Mouse (Mus musculus) testis, postnatal 14 days (tissue): ENCODE data around the gene Tmprss13.

Source experiments
- DNase-seq: peaks from one replicate; pipeline ENCODE4 v3.0.0; 2021; ENCODE audit warnings: low spot score

Tmprss13 gene

DNA sequence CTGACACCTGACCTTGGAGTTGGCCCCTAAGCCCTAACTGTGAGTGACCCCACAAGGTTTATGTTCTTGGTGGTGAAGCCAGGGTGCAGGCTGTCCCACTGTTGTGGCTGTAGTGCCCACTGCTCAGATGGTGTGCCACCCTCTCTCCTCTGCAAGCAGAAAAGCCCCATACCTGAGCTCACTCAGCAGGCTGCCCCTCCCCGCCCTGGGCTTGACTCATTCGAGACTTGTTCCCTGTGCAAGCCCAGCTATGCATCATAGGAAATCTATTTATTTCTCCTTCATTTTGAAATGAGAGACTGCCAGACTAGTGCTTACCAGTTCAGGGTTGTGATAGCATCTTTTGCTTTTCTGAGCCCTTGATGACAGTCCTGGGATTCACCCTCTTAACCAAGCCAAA lies 18.5 kb downstream of the Tmprss13 start:
- DNase-seq = no peak

DNA sequence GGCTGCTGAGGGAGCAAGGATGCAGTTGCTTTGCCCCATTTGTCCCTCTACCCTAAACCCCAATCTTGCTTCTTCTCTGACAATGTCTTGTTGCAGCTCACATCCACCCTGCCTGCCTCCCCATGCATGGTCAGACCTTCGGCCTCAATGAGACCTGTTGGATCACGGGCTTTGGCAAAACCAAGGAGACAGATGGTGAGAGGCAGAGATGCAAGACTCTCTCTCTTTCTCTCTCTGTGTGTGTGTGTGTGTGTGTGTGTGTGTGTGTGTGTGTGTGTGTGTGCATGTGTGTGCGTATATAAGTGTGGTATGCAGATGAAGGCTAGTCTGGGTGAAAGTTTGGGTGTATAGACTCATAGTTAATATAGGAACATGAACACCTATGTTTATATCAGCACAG lies 24.2 kb downstream of the Tmprss13 start:
- no peak for DNase-seq

DNA sequence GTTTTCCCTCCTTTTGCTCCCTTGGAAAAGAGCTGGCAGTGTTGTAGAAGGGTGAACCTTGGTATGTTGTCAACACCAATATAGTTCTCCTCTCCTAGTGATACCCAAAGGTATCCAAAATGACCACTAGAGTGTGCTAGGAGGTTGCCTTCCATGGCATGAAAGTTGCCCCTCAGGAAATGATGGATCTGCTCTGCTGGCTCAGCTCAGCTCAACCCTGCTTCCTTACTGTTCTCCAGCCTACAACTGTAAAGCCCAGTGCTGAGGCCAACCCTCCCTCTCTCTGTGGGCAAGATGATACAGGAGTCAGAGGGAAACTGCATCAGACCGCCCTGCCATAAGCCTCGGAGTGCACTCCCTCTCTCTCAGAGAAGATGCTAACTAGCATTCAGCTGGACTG lies 26.6 kb downstream of the Tmprss13 start:
- DNase-seq = peak; percentile 28

DNA sequence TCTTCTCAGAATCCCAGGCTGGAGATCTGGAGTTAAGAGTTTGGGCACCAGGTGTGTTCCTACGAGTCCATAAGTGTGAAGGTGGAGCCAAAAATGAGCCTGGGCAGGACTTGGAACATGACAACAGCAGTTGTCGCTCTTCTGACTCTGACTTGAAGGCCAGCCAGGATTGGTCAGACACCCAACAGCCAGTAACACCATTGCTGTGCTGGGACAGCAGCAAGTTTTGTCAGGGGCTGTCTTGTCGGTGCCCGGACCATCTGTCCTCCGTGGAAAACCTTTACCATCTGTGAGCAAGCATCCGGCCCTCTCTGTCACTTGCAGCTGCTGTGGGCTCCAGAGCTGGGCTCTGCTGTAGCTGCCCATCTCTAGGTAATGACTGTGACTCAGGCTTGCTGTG lies 27.4 kb downstream of the Tmprss13 start:
- no peak for DNase-seq

DNA sequence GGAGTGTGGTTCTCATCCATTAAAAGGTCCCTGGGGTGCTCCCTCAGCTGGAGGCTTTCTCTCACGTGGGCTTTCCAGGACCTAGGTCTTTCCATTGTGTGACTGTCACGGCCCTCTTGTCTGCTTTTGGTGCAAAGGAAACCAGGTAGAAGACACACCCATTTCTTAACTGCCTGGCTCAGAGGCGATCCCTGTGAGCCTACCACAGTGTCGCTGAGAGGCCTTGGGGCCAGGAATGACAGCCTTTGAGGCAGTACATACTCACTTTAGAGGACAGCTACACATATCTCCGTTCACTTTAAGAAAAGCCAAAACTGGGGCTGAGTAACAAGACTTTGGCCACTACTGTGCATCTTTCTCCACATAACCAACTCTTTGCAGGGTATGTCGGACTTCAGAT lies 29.7 kb downstream of the Tmprss13 start:
- no peak for DNase-seq

DNA sequence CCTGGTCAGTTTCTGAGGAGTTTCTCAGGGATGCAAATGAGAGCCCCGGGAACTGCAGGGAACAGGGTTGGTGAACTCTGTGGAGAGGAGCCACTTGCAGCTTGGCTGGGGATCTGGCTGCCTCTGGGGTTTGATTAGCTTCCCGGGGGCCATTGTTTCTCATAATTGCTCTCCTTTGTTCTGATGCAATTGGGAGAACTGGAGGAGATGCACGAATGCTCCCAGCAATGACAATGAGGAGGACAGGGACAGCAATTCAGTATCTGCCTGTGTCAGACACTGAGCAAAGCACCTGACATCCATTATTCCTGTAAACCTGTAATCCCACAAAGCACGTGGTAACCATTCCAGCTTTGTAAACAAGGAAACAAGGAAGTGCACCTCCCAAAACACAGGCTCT lies 30.3 kb downstream of the Tmprss13 start:
- DNase-seq = no peak

DNA sequence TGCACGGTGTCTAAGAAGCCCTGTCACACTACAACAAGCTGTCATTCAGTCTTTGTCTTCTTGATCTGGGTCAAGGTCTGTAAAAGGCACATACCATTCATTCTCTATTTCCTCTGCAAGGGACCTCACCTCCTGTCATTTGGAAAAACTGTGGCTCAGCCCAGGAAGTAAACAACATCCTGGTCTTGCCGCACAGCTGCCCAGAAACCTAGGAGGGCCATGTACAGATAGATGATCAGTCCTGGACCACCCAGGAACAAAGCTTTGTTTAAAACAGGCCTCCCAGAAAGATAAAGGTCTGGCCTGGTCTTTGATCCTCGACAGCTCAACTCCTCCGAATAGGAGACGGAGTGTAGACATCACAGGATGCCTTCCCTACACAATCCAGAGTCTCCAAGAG lies 31.0 kb downstream of the Tmprss13 start:
- DNase-seq = no peak

DNA sequence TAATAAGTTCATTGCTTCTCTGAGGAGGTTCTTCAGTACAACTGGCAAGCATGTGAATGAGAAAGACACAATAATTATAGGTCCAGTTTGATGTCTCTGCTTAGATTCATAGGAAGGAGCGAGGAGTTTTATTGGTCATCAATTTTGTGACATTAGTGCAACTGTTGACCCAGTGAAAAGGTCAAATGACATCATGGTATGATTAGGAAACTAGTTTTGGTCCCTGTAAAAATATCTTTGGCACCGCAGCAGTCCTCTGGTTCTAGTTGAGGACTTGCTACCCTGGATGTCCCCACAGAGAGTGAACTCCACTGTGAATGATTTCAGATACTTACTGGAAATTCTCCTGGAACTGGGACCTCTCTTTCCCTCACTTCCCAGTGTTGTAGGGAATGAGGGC lies 36.3 kb downstream of the Tmprss13 start:
- no peak for DNase-seq

DNA sequence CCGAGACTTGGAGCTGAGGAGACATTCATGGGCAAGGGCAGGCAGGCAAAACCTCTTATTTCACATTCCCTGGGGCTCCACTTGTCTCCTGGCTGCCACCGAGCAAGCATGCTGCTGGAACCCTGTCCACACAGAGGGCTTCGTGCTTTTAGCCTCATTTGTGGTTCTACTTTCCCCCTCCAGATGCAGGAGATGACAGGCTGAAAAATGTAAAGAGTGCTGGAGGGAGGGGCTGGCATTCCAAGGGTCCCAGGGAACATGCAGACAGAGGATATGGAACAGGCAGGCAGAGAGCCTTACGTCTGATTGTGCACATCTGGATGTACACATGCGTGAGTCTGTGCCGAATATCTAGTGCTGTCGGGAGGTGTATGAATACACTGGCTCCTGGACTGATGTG lies 39.5 kb downstream of the Tmprss13 start:
- no peak for DNase-seq

DNA sequence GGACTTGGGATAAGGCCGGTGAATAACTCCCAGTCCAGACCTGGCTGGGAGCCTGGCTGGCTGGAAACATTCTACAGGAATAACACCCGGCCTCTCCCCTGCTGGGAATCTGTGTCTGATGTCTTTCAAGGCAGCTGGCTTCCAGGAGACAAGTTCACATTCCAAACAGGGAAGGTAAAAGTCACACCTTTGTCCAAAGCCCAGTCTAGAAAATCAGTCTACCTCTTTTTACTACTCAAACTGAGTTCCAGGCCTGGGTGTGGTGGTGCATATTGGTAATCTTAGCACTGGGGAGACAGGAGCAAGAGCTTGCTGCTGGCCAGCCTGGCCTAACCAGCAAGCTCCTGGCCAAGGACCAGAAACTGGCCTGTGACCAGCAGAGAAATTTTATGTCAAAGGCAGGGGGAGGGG lies 43.2 kb downstream of the Tmprss13 start:
- DNase-seq = peak; percentile 74

DNA sequence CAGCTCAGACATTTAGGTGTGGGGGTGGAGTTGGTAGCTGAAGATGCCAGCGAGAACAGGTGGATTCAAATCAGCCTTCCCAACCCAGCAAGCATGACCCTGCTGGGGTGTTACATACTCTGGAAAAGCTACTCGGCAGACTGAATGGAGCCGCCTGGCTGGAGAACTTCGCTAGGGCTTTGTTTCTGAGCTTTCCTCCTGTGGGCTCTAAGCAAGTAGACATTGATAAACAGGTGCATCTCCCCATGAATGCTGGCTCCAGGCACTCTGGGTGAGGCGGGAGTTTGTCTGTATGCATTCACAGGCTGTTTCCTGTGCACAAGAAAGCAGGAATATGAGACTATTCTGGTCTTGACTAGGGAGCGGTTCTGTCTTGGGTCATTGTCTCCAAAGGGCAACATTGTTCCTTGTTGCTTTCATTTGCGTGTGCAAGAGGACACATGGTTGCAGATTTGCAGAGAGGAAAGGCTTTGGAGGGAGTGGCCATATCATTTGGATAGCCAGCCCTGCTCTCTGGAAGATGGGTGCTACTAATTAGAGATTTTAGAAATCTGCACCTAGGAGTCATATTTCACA lies 44.8 kb downstream of the Tmprss13 start:
- peak; percentile 76 for DNase-seq

DNA sequence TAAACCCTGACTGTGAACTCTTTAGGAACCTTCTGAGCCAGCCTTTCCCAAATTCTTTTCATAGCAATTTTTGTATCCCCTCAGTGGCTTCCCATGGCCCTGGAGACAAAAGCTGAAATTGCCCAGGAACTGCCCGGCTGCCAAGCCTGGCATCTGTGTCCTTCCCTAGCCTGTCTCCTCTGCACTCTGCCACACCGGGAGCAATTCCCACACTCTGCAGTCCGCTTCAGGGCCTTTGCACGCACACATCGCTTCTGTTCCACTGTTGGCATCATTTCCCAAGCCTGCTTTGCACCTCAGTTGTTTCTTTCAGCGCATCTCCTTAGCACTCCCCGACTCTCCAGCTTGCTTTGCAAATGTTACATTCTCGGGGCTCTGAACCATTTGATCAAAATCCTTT lies 48.8 kb downstream of the Tmprss13 start:
- DNase-seq = peak; percentile 47

DNA sequence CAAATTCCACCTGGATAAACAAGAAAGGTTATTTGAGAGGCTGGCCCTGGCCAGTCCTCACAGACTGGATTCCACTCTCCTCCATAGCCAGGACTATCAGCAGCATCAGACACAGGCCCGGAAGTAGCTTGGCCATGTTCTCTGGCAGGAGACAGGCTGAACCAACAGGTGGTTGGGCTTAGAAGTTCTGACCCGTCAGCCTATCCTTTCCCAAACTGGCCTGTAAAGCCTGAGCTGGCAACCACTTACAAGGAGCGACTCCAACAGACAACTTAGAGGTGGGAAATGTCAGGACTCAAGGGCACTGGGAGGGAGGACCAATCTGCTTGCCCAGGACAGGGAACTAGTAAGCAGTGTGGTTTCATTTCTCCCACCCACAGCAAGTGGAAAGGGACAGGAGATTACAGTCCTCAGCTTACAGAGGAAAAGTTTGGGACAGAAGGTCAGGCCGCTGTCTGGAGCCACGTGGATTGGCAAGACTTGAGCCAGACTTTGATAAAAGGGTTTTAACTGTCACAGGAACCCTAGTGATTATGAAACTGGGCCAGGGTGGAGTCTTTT lies 49.5 kb downstream of the Tmprss13 start:
- peak; percentile 29 for DNase-seq

DNA sequence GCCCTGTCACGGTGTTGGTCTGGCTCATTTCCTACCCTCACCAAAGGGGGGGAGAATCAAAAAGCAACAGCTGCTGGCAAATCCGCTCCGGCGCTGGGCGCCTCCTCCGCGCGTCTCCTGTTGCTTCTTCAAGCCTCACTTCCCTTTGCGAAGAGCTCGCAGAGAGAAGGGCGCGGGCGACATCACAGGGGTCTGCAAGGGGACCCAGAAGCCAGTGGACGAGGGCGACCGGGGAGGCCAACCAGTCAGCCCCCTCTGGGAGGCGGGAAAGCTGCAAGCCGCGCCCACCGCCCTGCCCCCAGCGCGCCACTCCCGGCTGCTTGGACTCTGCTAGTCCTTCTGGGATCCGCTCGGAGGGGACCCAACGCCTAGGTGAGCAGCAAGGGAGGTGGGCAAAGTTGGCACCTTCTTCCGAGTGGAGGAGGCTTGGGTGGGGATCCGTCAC lies 51.2 kb downstream of the Tmprss13 start, which contains the start of gene Fxyd6:
Fxyd6 (plus strand) TSS at position 69 of the 445 bp plus-strand sequence.
- DNase-seq = peak; percentile 35

DNA sequence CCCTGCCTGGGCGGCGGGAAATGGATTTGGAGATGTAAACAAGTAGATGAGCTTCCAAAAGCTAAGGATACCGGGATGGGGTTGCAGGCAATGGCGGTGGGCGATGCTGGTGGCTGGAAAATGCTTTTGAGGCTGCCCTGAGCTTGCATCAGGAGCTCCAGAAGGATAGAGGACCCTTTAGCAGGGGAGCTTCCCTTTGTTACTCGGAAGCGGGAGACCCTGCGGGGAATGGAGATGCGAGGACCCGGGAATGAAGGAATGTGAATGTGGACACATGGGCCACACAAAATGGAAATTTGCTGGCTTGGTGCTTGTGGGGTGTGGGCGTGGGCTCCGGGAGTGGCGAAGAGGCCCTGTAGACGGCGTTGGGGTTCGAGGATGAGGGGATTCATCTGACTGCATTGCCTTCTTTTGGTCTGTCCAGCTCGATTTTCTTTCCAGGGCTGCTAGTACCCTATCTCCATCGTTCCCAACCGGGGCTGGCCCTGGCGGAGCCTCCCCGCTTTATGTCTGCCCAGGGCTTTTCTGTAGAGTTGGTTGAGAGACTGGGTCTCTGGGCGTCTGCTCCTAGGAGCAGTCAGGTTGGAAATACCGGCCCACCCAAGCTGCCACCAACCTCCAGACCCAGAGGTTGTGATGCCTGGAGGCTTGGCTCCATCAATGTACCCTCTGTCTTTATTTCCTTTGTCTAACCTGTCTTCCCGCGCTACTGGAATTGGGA lies 51.9 kb downstream of the Tmprss13 start:
- no peak for DNase-seq

DNA sequence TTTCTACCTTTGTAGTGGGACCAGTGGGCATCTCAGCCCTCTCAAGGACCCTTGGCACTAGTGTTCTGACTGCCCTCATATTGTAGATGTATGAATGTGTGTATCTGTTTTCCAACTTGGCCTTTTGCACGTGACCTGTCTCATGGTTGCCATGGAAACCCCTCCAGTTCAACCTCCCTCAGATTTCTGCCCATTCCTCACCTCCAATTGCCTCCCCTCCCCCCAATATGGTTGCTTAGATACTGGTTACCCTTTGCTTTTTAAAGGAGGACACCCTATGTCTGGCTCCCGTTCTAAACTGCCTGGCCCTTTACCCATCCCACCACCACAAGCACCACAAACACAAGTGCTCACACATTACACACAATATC lies 52.4 kb downstream of the Tmprss13 start:
- DNase-seq = no peak

DNA sequence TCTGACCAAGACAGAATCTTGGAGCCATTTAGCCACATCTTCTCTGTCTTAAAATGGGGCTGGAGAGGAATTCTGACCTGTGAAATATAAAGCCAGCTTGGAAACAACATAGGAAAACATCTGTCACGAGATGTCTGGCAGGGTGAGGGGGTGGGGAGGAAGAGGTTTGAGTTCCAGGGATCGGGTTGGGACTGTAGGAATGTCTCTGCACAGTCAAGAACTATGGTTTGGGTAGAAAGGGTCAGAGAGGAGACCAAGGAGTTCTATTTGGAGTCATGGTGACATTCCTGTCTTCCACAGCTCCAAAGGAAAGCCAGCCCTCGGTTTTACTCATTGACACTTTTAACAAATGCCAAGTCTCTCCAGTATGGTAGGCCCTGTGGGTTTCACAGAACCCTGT lies 55.0 kb downstream of the Tmprss13 start:
- DNase-seq = no peak

DNA sequence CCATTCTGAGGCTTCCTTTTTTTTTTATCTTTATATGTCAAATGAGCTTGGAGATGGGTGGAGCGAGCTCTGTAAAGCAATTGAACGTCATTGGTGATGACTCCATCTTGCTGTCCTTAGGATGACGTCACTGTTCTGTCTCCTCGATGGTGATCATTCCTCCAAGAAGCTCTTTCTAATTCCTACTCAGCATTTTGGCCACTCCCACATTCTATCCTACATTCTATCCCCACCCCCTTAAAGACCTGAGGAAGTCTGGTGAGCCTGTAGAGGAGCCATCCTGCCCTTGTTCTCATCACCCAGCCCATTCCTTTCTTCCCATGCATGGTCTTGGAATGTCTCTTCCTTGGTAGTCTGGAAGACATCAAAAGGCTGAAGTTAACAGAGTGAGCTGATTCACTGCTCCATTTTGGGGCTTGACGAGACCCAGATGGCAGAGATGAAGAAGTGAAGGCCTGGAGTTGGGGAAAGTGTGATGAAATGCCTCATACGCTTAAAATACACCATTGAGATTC lies 56.1 kb downstream of the Tmprss13 start:
- DNase-seq = no peak

DNA sequence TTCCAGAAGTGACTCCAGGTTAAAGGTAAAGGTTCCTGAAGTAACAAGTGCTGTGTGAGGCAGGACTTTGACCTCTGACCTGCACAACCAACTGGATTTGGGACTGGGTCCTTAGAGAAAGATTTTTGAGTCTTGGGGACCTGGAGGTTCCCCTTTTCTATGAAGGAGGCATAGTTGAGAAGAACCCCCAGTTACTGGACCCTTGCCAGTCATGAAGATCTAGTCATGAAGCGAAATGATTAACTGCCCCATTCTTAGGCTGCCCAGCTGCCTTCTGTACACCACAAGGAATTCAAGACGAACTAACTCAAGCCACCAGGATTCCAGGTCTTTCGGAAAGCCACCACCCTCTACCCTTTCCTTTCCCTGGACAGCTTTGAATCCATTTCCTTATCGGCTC lies 57.5 kb downstream of the Tmprss13 start:
- no peak for DNase-seq

DNA sequence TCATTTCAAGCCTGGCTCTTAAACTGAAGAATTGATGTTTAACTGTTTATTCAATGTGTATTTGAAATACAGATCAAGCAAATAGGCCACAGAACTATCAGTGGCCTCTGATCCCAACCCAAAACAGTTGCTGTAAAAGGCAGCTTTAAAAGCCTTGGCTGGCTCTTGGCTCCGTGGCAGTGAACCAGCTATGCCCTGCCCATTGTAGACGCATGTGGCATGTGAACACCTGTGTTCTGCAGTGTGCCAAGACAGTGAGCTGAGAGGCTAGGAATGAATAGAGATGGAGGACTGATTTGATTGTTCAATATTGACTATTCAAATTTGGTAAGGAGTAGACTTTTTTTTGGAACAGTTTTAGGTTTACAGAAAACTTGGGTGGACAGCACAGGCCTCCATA lies 58.0 kb downstream of the Tmprss13 start:
- DNase-seq = no peak

DNA sequence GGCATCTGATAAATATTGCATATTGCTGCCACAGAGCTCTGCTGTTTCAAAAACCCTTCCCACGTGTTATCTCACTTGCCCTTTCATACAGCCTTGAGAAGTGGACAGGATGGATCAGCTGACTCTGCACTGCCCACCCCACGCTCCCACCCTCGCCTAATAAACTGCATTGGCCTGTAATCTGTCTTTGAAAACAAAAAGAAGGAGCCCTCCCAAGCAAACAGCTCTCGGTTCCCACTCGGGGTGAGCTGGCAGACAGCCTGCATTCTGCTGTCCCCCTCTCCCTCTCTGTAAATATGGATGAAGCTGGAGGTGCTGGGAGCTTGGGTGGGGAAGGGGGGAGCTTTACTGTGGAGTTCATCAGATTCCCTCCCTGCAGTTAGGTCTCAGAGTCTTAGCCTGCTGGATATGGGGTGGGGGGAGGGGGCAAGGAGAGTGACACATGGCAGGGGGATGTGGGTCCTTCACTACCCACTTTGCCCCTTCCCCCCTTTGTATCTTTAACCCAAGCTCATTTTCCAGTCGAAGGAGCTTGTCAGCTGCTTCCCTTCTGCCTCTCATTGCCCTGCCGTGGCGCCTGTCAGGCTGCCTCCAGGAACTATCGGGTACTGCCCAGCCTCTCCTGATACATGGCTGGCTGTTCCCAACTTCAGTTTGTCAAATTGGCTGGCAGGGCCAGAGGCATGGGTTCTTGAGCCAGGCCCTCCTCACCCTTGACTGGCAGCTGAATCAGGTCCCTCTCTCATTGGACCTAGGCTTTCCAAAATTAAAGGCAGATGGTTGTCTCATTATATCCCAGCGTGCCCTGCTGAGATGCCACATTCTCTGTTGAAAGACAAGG lies 61.7 kb downstream of the Tmprss13 start:
- DNase-seq = peak; percentile 36

DNA sequence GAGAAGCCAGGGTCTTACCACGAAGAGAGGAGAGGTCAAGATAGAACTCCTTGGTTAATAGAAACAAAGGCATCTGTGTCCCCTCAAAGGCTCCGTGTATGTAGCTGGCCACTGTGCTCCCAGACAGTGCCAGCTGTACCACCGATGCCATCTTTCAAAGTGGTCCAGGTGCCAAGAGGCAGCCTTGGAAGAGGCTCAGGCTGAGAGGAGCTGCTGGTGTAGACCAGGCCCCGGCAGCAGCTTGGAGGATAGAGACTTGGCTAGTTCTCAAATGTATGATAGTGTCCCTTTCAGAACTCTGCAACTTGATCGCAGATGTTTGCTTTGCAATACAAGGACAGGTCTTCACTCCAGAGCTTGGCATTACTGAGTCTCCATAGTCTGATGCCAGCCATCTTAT lies 63.4 kb downstream of the Tmprss13 start:
- DNase-seq = no peak

DNA sequence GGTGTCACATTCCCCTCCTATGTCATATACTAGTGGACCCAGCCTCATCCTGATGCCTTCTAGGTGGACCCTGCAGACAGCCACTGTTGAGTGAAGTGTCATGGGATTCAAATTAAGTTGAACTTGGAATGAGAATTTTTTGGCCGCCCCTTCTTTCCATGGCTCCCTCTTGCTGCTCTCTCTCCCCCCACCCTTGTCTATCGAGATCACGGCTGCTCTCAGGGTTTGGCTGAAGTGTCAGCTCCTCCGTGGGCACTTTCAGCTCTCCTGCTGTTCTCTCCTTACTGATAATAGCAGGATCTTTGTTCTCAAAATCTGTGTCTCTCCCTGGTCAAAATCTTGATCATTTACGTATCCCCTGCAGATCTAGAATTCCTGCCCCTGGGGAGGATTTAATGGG lies 63.9 kb downstream of the Tmprss13 start:
- DNase-seq = no peak
